Mouse (Mus musculus) fat pad, adult 2 months (tissue): ENCODE results near the gene Shcbp1l.
"Not testable (repeated sequence)": the region's sequence is repeated elsewhere in the genome, so short reads cannot be mapped to it uniquely, and the experiment has no call there.

ENCODE experiments used
- DNase-seq: peaks from one replicate; pipeline ENCODE4 v3.0.0-alpha.2; 2011; ENCODE audit warnings: low read depth, low spot score; ENCODE audit errors: extremely low read depth

Gene Shcbp1l

GRCm38 (mm10) chr1:153424770-153425584 lies at the start of gene Shcbp1l:
Shcbp1l (plus strand) TSS chr1:153425162.
- peak; percentile 19 for DNase-seq

- no peak for DNase-seq
These were observed 48.5 kb upstream of the Shcbp1l start for GRCm38 (mm10) chr1:153376446-153376845.

GRCm38 (mm10) chr1:153378587-153378986 lies 46.4 kb upstream of the Shcbp1l start:
- DNase-seq, result no peak

GRCm38 (mm10) chr1:153379832-153380231 lies 45.1 kb upstream of the Shcbp1l start:
- DNase-seq, result no peak

GRCm38 (mm10) chr1:153380746-153381282 lies 44.1 kb upstream of the Shcbp1l start:
- no peak for DNase-seq

- no peak for DNase-seq
These were observed 39.9 kb upstream of the Shcbp1l start for GRCm38 (mm10) chr1:153385081-153385480.

GRCm38 (mm10) chr1:153385661-153386060 lies 39.3 kb upstream of the Shcbp1l start:
- not testable (repeated sequence) for DNase-seq

GRCm38 (mm10) chr1:153386271-153387069 lies 38.5 kb upstream of the Shcbp1l start:
- peak; percentile 13 for DNase-seq

- DNase-seq, result not testable (repeated sequence)
These were observed 29.3 kb upstream of the Shcbp1l start for GRCm38 (mm10) chr1:153395706-153396105.

GRCm38 (mm10) chr1:153401765-153402164 lies 23.2 kb upstream of the Shcbp1l start:
- no peak for DNase-seq

GRCm38 (mm10) chr1:153407641-153408040 lies 17.3 kb upstream of the Shcbp1l start:
- DNase-seq, result not testable (repeated sequence)

- not testable (repeated sequence) for DNase-seq
These were observed 16.7 kb upstream of the Shcbp1l start for GRCm38 (mm10) chr1:153408296-153408695.

- DNase-seq, result not testable (repeated sequence)
These were observed 14.0 kb upstream of the Shcbp1l start for GRCm38 (mm10) chr1:153410915-153411314.

GRCm38 (mm10) chr1:153411723-153412122 lies 13.2 kb upstream of the Shcbp1l start:
- no peak for DNase-seq

GRCm38 (mm10) chr1:153412663-153413396 lies 12.1 kb upstream of the Shcbp1l start:
- not testable (repeated sequence) for DNase-seq

- not testable (repeated sequence) for DNase-seq
These were observed 11.5 kb upstream of the Shcbp1l start for GRCm38 (mm10) chr1:153413397-153414020.

- not testable (repeated sequence) for DNase-seq
These were observed 10.7 kb upstream of the Shcbp1l start for GRCm38 (mm10) chr1:153414114-153414723.

- no peak for DNase-seq
These were observed 10.0 kb upstream of the Shcbp1l start for GRCm38 (mm10) chr1:153414962-153415361.

- not testable (repeated sequence) for DNase-seq
These were observed 9.2 kb upstream of the Shcbp1l start for GRCm38 (mm10) chr1:153415742-153416141.

GRCm38 (mm10) chr1:153416271-153416832 lies 8.6 kb upstream of the Shcbp1l start:
- DNase-seq, result not testable (repeated sequence)
